Mouse (Mus musculus) T-helper 1 cell (primary cell): ENCODE data around the gene March6.

ENCODE experiments used
- in situ Hi-C: fragments of 300-600 bp; cut with MboI, MseI; formaldehyde crosslinking; loops from one replicate; pipeline ENCODE4 v1.15.1; 2025; ENCODE audit warnings: high pct_unique_total_duplicates

Gene March6

GRCm38 (mm10) chr15:31417796-31418685, 112.8 kb downstream of the March6 start:
- in situ Hi-C loops = loop anchor here (5.0 kb wide), 1 partner anchor 91 kb away; no protein-coding TSS in a partner anchor

- in situ Hi-C loops = loop anchor here (5.0 kb wide), 1 partner anchor 90 kb away; no protein-coding TSS in a partner anchor
Measured at GRCm38 (mm10) chr15:31417409-31417795, 113.5 kb downstream of the March6 start.

GRCm38 (mm10) chr15:31415181-31415580, 115.7 kb downstream of the March6 start:
- in situ Hi-C loops = loop anchor here (5.0 kb wide), 1 partner anchor 88 kb away; no protein-coding TSS in a partner anchor

- in situ Hi-C loops = no loop called here
Measured at GRCm38 (mm10) chr15:31414179-31414898, 116.5 kb downstream of the March6 start.

GRCm38 (mm10) chr15:31413662-31414061, 117.2 kb downstream of the March6 start:
- in situ Hi-C loops = no loop called here

DNA sequence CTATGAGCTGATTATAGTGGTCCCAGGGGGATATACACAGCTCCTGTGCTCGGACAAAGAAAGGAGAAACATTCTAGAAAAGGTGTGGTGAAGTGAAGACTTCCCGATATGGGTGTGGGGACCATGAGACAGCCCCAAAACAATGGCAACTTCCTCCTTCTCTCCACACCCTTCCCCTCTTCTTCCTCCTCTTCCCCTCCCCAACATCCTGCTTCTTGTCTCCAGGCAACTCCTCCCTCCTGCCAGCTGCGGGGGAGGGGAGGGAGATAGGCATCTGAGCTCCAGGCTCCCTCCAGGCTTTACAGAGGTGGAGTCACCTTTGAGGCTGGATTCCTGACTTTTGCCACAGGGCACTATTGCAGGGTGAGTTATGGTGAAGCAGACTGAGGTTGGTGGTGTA, 117.9 kb downstream of the March6 start:
- in situ Hi-C loops = no loop called here

DNA sequence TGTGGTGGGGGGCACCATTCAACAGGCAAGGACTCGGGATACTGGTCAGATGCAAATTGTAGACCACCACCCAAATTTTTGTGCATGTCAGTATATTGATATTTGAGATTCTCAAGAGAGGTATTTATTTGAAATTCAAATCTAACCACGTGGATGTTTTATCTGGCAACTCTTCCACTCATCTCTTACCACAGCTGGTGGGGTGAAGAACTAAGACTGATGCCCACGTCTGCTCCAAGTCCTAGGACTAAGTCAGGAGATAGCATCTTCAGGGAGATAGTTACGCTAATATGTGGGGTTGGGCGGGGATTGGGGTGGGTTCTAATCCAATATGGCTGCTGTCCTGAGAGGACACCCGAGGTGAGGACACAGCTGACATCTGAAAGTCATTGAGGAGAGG, 118.4 kb downstream of the March6 start:
- in situ Hi-C loops = no loop called here

GRCm38 (mm10) chr15:31407490-31407889, 123.4 kb downstream of the March6 start:
- in situ Hi-C loops = no loop called here

- in situ Hi-C loops = no loop called here
Measured at GRCm38 (mm10) chr15:31406881-31407280, 124.0 kb downstream of the March6 start.
